Mouse (Mus musculus): Measurements from ENCODE around the gene Fto. TPM values are rescaled to one million over a fixed set of nuclear protein-coding genes. Genes with fewer than 3 reads are reported as not detected.

Gene Fto
- total and polyA plus RNA-seq, 2 experiments from 2014 or later: 86.8 to 122 TPM

DNA sequence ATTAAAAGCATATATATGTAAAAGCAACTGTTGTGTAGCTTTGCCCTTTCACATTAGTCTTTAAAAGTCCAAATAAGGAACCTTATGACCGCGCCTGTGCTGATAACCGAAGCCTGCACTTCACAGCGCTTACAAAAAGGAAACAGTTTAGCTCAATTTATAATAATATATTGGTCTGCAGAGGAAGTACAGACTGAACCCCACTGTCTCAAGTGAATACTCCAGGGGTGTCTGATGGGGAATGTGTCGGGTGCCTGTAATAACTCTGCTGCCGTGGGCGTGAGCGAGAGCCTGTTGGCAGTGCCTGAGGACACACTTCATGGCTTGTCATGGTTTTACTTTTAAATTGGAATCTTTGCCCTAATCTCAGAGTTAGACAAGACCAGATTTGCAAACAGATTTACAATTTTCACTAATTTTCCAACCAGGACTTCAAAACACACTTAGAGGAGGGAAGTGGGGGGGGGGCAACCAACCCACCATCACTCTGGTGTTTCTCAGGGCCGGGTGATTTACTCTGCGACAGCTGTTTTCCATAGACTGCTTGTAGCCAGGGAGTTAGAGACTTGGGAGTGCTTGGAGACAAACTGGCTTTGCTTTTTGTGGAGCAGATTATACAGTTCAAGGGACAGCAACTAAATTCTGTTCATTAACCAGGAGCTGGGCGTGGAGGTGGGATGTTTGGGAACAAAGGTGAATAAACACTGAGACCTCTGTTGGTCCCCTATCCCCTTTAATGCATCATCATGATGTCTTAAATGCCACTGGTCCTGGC is 131.5 kb downstream of the Fto start:
- Histone ChIP-seq H3K4me3 (ENCODE audit: low read depth, low read length) (no peak overlapping the region), H3K9me3 (ENCODE audit: low read length) (no peaks in the 10 kb centered on the region), H3K4me2 (ENCODE audit: low read depth) (no peak overlapping the region), H3K4me1 (ENCODE audit: insufficient read depth) (no peaks in the 10 kb centered on the region), H3K27ac (ENCODE audit: low read depth, low read length) (no peak overlapping the region), H3K27me3 (ENCODE audit: insufficient read depth, low read length) (no peaks in the 10 kb centered on the region), H3K9ac (no peak overlapping the region), H3K36me3 (ENCODE audit: insufficient read depth) (peaks cover 4% of the 10 kb centered on the region; the same call in 1 of the 2 replicates)
- 76% methylated on average over 11 of the region's 11 CpGs for WGBS
- ATAC-seq: no peak
- TF ChIP-seq CTCF (IDR thresholded peaks at IDR 0.05; ENCODE audit: low read depth): no peak
- no peak for DNase-seq

DNA sequence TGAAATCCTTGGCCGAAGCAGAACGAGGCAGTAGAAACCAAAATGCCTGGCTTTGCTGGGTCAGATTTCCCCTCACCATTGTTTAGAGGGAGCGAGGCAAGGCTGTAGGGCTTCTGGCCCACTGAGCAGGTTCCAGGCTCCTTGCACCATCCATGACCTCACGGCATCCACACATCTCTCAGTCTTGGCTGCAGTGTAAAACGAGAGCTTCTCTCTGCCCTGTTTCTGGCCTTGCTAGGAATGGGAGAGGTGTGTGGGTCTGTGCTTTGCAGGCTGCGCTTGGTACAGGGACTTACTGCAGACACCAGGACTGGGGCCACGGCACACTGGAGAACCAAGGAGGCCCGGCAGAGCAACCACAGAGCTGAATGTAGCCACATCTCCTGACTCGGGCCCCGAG is 132.2 kb downstream of the Fto start:
- TF ChIP-seq CTCF (IDR thresholded peaks at IDR 0.05; ENCODE audit: low read depth): no peak
- DNase-seq (no peak), ATAC-seq (no peak)
- Histone ChIP-seq H3K36me3 (ENCODE audit: insufficient read depth) (peaks cover 4% of the 10 kb centered on the region; the same call in 1 of the 2 replicates), H3K9ac (no peak overlapping the region), H3K4me2 (ENCODE audit: low read depth) (no peak overlapping the region), H3K27me3 (ENCODE audit: insufficient read depth, low read length) (no peaks in the 10 kb centered on the region), H3K9me3 (ENCODE audit: low read length) (no peaks in the 10 kb centered on the region), H3K4me1 (ENCODE audit: insufficient read depth) (no peaks in the 10 kb centered on the region), H3K4me3 (ENCODE audit: low read depth, low read length) (no peak overlapping the region), H3K27ac (ENCODE audit: low read depth, low read length) (no peak overlapping the region)
- 80% methylated on average over 10 of the region's 10 CpGs for WGBS

DNA sequence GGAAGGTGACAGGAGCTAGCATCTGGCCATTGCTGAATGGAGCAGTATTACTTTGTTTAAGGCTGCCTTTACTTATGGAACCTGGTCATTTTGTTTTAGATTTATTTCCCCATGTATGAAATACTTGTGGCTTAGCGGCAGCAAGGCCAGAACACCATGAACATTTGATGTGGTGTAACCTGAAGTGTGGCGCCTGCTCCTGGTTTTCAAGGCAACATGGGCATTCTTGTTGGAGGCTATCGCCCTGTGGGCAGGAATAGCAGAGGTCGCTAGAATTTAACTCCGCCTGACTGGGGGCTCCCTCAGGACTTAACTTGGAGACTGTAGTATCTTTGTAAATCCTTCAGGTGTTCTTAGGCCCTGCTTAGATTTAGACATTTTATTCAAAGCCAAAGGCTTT is 132.7 kb downstream of the Fto start:
- no peak overlapping the region for H3K9ac ChIP-seq
- WGBS: 89% methylated on average over 5 of the region's 5 CpGs
- peaks cover 4% of the 10 kb centered on the region; the same call in 1 of the 2 replicates for H3K36me3 ChIP-seq (ENCODE audit: insufficient read depth)
- H3K4me1 ChIP-seq (ENCODE audit: insufficient read depth): no peaks in the 10 kb centered on the region
- no peak overlapping the region for H3K4me3 ChIP-seq (ENCODE audit: low read depth, low read length)
- no peaks in the 10 kb centered on the region for H3K27me3 ChIP-seq (ENCODE audit: insufficient read depth, low read length)
- no peak for TF ChIP-seq CTCF (IDR thresholded peaks at IDR 0.05; ENCODE audit: low read depth)
- no peak overlapping the region for H3K4me2 ChIP-seq (ENCODE audit: low read depth)
- no peaks in the 10 kb centered on the region for H3K9me3 ChIP-seq (ENCODE audit: low read length)
- DNase-seq (no peak), ATAC-seq (no peak)
- H3K27ac ChIP-seq (ENCODE audit: low read depth, low read length): no peak overlapping the region

DNA sequence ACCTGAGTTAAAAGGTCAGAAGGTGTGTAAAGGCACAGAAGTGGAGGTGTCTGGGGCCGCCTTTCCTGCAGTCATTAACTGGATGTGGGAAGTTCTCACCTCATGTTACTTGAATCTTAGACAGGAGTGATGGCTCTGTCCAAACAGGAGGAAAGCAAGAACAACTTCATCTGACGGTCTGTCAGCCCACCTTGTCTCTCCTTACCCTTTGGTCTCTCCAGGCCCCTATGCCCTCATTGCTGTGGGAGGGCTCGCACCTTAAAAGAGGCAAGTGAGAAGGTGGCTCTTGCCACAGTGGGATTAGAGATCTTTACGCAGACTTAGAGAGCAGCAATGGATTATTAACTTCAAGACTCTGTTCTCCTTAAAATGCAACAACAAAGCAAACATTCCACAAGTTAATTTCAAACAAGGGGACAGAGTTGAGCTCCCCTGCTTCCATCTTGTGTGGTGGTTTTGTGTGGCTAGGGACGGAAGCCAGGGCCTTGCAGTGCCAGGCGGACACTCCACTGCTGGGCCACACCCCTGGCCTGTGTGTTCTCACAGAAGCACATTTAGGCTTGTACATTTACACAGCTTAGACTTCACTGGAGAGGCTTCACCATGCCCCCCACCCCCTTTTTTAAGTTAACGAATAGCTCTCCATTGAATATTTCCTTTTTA is 135.5 kb downstream of the Fto start:
- Histone ChIP-seq H3K9me3 (ENCODE audit: low read length) (no peaks in the 10 kb centered on the region), H3K36me3 (ENCODE audit: insufficient read depth) (no peaks in the 10 kb centered on the region), H3K4me2 (ENCODE audit: low read depth) (no peak overlapping the region), H3K27ac (ENCODE audit: low read depth, low read length) (no peak overlapping the region), H3K4me3 (ENCODE audit: low read depth, low read length) (no peak overlapping the region), H3K9ac (no peak overlapping the region), H3K4me1 (ENCODE audit: insufficient read depth) (no peaks in the 10 kb centered on the region), H3K27me3 (ENCODE audit: insufficient read depth, low read length) (no peaks in the 10 kb centered on the region)
- WGBS: 85% methylated on average over 7 of the region's 7 CpGs
- DNase-seq (no peak), ATAC-seq (no peak)
- TF ChIP-seq CTCF (IDR thresholded peaks at IDR 0.05; ENCODE audit: low read depth): no peak

DNA sequence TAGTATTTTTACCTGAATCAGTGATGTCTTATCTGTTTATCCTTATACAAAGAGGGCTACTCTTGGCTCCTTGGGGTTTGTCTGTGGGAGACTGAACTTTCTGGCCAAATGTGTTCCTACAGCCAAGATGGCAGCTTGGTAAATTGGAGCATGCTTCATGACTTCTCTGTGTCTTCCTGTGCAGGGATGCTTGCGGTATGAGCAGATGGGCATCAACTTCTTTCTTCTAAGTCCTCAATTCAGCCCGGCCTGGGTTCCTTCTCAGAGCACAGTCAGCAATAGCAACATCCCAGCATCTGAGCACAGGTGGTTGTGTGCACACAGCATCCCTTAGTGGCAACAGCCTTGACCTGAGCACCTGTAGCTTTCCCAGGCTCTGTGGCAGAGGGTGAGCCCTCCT is 141.6 kb downstream of the Fto start:
- DNase-seq: no peak
- H3K27ac ChIP-seq (ENCODE audit: low read depth, low read length): no peak overlapping the region
- no peak overlapping the region for H3K9ac ChIP-seq
- 93% methylated on average over 2 of the region's 2 CpGs for WGBS
- H3K4me2 ChIP-seq (ENCODE audit: low read depth): no peak overlapping the region
- no peaks in the 10 kb centered on the region for H3K4me1 ChIP-seq (ENCODE audit: insufficient read depth)
- no peak for ATAC-seq
- no peak overlapping the region for H3K4me3 ChIP-seq (ENCODE audit: low read depth, low read length)
- no peaks in the 10 kb centered on the region for H3K9me3 ChIP-seq (ENCODE audit: low read length)
- no peak for TF ChIP-seq CTCF (IDR thresholded peaks at IDR 0.05; ENCODE audit: low read depth)
- no peaks in the 10 kb centered on the region for H3K36me3 ChIP-seq (ENCODE audit: insufficient read depth)
- no peaks in the 10 kb centered on the region for H3K27me3 ChIP-seq (ENCODE audit: insufficient read depth, low read length)

DNA sequence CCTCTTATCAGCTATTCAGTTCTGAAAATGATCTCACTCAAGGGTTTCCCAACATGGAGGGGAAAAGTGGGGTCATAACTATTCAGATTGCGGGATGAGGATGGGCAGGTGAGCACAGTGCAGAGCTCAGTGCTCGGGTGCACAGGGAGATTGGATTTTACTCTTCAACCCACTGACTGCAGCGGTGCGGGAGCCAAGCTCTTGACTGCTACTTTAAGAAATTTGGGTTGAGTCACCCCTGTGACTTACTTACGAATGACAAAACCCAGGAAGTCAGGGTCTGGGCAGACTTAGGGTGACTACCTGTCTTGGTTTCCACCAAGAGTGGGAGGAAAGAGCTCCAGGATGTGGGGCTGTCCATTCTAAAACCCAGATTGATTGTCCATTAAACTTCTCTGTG is 142.3 kb downstream of the Fto start:
- H3K9ac ChIP-seq: no peak overlapping the region
- 94% methylated on average over 5 of the region's 5 CpGs for WGBS
- DNase-seq (no peak), ATAC-seq (no peak)
- H3K27ac ChIP-seq (ENCODE audit: low read depth, low read length): no peak overlapping the region
- H3K36me3 ChIP-seq (ENCODE audit: insufficient read depth): no peaks in the 10 kb centered on the region
- H3K4me1 ChIP-seq (ENCODE audit: insufficient read depth): no peaks in the 10 kb centered on the region
- H3K4me3 ChIP-seq (ENCODE audit: low read depth, low read length): no peak overlapping the region
- no peak overlapping the region for H3K4me2 ChIP-seq (ENCODE audit: low read depth)
- no peaks in the 10 kb centered on the region for H3K27me3 ChIP-seq (ENCODE audit: insufficient read depth, low read length)
- no peaks in the 10 kb centered on the region for H3K9me3 ChIP-seq (ENCODE audit: low read length)
- TF ChIP-seq CTCF (IDR thresholded peaks at IDR 0.05; ENCODE audit: low read depth): no peak

DNA sequence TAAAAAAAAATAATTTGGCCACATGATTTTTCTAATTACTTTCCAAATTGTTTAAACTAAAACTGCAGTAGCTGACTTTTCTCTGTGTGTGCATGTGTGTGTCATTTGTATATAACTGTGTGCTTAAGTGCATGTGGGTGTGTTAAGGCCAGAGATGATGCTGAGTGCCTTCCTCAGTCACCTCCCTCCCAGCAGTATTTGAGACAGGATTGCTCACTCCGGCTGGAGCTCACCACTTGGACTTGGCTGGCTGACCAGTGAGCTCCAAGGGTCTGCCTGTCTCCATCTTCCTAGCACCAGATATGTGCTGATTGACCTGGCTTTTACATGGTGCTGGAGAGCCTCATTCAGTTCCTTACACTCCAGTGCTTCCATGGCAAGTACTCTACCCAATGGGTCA is 144.7 kb downstream of the Fto start:
- ATAC-seq (no peak), DNase-seq (no peak)
- Histone ChIP-seq H3K27me3 (ENCODE audit: insufficient read depth, low read length) (no peaks in the 10 kb centered on the region), H3K27ac (ENCODE audit: low read depth, low read length) (no peak overlapping the region), H3K9ac (no peak overlapping the region), H3K4me3 (ENCODE audit: low read depth, low read length) (no peak overlapping the region), H3K36me3 (ENCODE audit: insufficient read depth) (no peaks in the 10 kb centered on the region), H3K4me1 (ENCODE audit: insufficient read depth) (no peaks in the 10 kb centered on the region), H3K4me2 (ENCODE audit: low read depth) (no peak overlapping the region), H3K9me3 (ENCODE audit: low read length) (no peaks in the 10 kb centered on the region)
- WGBS: 88% methylated on average over 1 of the region's 1 CpGs
- TF ChIP-seq CTCF (IDR thresholded peaks at IDR 0.05; ENCODE audit: low read depth): no peak
